Mouse (Mus musculus) frontal cortex, postnatal 10 days (tissue): ENCODE results near the gene Nfkb1.

Source experiments
- DNase-seq, 2 experiments: peaks; one replicate each; pipeline ENCODE4 v3.0.0; 2022; ENCODE audit warnings: low spot score in 2 of 2, mixed read lengths in 1 of 2

Gene Nfkb1

DNA sequence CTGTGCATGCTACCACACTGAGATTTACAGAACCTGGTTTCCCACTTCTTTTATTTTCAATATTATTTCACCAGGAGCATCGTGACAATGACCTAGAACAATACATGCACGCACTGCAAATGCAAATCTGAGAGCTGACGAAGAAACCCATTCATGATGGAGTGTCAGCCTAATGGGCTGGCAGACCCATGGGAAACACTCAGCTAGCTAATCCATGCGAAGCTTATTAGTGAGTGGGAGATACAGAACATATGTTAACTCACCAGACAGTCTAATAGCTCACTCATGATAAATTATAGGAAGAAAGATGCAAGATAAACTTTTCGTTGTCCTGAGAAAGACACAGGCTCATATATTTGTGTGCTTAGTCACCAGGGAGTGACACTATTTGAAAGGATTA lies 19.2 kb downstream of the Nfkb1 start:
- DNase-seq: no peak

DNA sequence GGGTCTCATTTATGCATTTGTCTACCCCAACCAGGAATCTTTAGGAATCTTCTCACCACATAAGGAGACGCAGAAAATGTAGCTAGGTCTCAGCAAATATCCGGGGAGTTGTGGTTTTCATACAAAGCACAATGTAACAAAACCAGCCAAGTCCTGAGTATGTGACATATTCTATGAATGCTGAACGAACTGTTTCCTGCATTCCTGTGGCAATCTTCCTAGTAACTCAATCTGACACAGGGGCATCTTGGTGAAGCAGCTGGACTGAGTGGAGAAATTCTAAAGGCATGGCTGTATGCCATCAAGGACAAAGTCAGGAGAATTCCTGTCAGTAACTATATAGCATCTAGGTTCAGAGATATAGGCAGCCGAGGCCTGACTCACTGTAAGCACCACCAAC lies 20.5 kb downstream of the Nfkb1 start:
- no peak for DNase-seq

DNA sequence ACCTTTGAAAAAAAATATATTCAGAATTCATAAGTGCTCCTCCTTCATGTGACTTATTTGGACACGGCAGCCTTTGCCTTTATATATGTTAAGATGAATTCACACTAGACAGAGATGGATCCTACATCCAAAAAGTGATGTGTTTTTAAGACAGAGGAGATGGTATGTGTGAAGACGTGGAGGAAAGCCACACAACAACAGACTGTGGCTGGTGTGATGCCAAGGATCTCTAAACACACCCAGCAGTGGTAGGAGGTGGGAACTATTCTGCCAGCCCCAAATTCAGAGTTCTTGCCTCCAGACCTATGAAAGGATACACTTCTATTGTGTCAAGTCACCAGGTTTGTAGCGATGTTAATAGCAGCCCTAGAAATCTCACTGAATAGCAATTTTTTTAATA lies 24.3 kb downstream of the Nfkb1 start:
- DNase-seq: no peak

DNA sequence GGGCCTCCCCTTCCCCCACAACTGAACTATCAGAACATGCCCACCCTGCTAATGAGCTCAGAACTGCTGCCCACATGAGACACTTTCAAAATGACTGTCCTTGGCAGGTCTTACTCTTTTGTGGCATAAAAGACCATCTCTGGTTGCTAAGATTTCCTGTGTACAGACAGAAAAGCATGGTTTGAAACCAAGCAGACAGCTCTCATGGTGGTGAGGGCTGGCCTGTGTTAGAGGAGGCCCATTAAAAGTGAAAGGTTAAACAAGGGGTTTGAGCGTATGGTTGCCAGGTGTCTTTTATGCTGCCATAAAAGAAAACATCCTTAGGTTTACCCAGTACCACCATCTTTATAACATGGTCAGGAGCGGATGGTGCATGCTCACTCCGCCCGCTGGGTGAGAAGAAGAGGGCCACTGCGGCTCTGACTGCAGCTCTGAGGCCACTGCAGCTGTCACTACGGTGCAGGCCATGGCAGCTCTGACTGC lies 25.5 kb downstream of the Nfkb1 start:
- no peak for DNase-seq

DNA sequence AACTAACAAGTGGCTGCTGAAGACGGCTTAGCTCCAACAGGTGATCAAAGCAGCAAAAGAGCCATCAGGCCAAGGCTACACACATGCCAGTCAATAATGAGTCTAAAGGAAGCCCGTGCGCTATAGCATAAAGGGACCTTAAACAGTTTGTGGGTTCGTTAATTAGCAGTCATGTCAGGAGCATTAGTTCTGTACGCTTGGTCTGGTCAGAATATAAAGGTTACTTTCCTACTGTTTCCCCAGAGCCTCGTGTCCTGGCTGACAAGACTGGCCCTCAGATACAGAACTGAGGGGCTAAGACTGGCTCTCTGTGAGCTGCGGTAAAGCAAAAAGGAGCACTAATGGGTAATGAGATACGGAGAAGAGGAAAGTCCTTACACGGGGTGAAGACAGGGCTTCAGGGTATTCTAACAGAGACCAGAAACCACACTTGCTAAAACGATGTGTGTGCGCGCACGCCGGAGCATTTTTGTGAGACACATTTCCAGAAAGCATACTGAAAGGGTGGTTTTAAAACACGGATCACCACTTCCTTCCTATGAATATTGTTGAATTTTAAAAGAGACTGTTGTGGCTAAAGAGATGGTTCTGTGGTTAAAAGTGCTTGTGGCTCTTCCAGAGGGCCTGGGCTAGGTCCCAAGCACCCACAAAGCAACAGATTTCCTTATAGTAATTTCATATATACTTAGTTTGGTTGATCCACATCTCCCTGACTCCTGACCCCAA lies 29.0 kb downstream of the Nfkb1 start:
- no peak for DNase-seq

DNA sequence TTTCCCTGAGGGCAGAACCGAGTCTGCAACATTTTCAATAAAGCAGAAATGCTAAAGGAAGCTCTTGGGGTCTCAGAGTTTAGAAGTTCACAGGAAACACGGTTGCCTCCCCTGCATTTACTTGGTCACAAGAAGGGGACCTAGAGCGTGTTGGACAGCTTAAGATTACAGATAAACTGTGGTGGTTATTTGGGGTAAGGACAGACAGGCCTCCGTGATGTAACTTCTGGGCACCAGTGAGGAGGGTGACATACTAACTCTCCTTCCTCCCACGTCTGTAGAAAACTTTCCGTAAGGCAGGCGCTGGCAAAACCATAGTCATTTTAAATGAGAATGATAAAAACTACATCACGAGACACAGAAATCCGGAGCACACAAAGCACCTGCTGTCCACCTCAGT lies 29.6 kb downstream of the Nfkb1 start:
- no peak for DNase-seq

DNA sequence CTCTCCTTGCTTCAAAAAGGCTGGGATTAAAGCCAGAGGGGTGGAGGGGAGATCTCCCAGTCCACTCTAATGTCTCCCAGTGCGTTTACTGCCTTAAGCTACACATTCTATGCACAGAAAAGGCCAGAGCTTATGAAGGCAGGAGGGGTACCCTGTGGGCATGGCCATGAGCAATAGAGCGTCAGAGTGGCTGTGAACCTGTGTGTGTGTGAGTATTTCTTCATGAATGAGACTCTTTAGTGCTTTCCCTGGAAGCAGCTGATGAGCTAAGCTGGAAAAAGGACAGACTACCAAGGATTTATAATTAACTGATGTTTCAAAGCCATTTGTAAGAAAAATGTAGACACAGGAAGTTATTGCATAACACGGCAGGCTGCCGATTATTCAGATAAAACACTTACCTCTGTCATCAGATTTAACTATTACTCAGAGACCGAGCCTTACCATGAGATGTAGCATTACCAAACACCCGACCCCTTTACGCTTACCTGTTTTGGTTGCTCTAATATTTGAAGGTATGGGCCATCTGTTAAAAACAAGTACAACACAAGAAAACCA lies 32.7 kb downstream of the Nfkb1 start:
- no peak for DNase-seq

DNA sequence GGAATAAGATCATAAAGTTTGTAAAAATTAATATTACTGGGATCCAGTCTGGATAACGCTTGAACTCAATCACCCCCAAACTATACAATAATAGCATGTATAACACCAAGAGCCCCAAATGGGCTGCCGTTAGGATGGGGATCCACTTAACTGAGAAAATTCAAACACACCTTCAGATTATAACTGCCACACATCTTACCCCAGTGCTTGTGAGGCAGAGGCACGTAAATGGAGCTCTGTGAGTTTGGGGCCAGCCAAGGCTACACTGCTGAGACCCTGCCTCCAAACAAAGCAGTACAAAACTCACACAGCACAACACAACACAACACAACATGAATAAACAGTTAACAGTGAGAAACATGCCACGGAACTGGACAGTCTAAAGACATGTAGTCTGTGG lies 35.2 kb downstream of the Nfkb1 start:
- DNase-seq: no peak

DNA sequence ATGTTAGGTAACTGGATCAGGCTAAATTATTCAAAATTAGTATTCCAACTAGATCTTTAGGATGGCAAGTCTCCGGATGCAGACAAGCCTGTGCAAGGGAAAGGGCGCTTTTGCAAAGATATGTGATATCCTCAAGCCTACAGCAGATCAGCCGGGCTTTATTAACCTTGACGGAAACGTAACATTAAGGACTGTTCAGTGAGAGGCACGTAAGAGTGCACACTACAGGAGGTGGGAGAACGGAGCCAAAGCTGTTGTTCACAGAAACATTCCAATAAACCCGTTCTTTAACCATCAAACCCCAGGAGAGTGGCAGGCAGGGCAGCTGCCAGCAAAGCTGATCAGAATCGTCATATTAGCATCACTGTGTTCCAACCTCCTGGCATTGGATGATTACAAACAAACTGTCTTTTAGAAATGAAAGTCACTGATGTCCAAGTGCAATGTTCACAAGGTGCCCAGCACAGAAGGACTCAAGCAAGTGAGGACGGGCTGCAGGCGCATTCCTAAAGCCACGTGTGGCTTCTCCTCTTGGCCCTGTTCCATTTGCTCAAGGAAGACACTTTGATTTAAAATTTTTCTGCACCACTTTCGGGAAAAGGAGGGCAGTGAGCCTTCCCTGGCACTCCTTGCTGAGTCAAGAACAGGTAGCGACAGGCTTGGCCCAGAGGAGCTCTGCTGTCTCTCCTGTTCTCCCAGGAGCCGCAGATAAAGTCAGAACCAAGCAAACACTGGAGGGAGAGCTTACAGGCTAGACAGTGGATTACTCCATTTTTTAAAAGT lies 40.4 kb downstream of the Nfkb1 start:
- DNase-seq: no peak

DNA sequence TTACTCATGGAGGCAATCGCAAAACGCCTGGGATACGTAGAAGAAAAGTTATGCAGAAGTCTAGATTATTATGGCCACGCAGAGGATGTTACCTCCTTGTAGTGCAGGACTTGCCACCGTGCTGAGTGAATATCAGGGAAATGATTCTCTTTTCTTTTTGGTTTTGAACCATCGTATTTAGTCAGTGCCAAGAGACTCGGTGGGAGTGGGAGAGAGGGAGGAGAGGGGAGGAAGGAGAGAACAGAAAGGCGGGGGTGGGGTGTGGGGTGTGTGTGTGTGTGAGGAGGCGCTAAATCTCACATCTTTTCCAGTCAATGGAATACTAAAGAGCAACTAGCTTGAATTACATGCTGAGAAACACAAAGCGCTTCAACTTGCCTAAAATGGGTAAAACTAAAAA lies 41.5 kb downstream of the Nfkb1 start:
- DNase-seq: no peak

DNA sequence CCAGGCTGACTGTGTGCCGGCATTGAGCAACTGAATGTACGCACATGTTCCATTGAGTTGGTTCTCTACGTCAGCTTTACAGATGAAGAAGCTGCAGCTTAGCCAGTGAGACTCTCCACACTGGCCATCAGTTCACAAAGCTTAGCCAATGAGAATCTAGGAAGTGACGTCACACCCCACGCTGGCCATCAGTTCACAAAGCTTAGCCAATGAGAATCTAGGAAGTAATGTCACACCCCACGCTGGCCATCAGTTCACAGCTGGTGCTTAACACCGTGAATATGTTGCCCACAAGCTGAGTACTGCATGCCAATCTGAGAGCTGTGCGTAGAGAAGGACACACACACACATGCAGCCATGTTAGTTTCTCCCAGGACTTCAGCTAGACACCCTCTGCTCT lies 42.8 kb downstream of the Nfkb1 start:
- DNase-seq: no peak

DNA sequence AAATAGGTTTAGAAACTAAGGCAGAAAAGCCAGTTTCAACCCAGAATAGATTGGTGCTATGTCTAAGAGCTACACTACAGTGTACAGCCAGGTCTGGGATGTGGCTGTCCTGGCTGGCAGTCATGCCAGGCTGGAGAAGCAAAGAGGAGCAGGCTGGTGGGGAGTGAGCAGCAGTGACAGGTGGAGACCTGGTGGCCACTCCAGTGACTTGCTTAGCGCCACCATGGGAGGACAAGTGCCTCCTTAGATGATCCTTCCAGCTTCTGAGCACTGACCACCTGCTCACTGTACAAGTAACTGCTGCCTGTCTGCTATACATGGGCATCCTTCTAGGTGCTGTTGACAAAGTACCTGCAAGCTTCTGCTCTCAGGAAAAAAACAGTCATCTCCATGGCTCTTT lies 44.7 kb downstream of the Nfkb1 start:
- DNase-seq: no peak

DNA sequence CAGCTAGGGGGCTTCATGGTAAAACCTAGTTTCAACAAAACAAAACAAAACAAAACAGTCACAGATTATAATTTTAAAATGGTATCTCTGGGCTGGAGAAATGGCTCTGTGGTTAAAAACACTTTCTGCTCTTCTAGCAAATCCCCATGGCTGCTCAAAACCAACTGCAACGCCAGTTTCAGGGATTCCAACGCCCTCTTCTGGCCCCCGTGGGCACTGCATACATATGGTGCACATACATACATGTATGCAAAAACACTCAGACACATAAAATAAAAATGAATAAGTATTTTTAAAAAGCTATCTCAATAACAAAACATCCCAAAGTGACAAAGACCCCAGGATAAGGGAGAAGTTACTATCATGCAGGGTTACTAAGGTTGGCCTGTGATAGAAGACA lies 46.4 kb downstream of the Nfkb1 start:
- DNase-seq: no peak

DNA sequence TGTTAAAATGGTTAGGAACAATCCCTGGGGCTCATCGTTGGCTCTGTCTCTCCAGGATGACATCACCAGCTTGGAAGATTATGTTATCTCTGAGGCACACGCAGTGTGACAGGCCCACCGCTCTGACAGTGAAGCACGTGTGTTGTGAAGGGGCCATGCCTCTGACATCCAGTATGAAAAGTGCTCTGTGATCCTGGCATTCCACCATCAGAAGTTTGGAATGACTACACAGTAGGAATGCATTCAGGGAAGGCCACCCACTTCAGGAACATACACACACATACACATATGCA lies 49.8 kb downstream of the Nfkb1 start:
- DNase-seq: no peak

DNA sequence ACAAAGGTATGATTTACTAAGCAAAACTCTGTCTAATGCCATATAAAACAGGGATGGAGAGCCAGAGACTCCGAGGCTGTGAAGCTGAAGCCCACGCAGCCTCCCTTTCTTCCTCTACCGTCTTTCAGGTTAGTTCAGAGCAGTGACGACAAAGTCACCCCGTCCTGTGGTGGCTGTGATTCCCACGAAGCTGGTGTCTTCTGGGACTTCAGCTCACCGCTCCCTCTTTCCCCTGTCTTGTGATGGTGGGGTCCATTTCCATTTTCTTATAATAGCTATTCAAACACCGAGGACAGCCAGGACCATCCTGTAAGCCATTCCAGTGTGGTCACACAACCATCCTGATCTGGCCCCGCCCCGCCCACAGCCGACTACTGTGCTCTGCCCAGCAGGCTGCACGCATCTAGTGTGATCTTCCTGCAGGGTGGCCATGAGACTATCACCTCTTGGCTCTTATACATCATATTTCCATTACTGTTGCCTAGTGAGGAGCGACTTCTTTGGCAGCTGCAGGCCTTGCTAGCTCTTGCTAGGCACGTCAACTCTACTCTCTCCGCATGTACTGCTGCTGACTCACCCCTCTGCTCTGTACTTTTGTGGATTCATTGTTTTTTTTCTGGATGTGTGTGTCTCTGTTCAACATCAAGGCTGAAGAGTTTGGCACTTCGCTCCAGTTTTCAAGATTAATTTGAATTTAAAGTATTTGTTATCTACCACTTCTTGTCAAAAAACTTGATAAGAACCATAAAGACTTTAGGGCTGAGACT lies 50.3 kb downstream of the Nfkb1 start:
- DNase-seq: no peak

DNA sequence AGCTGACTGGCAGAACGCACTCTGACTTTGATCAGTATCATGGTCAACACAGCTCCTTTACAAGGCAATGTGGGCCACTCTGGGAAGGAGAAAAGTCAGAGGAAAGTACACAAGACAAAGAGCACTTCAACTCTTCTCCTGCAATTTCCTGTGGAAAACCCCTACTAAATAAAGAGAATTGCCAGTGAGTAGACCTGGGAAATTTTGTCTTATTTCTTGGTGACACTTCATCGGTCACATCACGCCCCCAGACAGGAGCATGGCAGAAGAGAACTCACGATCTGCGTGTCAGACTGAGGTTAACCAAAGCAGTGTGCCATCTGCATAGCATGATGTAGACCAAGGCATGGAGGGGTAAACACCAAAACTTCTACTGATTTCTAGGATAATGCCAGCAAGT lies 51.1 kb downstream of the Nfkb1 start:
- DNase-seq: no peak

DNA sequence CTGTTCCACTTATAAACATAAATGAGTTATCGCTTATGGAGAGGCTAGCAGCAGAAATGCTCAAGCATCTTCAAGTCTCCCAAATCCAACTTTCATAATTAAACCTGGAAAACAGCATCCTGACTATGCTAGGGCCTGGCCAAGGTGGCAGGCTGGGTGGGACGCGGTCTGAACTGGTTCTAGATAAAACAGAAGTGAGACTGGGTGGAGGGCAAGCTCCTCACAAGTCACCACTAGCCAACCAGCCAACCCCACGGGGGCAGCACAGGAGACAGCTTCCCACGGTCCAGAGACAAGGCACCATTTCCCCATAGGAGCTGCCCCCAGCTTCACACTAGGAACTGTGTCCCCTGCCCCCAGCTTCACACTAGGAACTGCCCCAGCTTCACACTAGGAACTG lies 53.8 kb downstream of the Nfkb1 start:
- no peak for DNase-seq

DNA sequence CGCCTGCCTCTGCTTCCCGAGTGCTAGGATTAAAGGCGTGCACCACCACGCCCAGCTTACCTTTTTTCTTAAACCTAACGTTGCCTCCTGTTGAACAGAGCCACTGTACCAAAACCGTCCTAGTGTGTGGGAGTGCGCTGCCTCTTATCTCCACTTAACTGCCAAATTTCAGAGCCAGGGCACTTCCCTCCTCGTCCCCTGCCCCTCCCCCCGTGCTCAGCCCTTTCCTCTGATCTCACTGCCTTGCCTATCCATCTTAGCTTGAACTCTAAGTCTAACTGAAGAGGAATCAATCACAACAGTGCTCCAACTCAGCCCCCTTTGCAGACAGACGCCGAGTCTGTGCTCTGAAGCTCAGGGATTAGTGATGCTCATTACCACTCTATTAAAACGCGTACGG lies 54.9 kb downstream of the Nfkb1 start:
- no peak for DNase-seq

DNA sequence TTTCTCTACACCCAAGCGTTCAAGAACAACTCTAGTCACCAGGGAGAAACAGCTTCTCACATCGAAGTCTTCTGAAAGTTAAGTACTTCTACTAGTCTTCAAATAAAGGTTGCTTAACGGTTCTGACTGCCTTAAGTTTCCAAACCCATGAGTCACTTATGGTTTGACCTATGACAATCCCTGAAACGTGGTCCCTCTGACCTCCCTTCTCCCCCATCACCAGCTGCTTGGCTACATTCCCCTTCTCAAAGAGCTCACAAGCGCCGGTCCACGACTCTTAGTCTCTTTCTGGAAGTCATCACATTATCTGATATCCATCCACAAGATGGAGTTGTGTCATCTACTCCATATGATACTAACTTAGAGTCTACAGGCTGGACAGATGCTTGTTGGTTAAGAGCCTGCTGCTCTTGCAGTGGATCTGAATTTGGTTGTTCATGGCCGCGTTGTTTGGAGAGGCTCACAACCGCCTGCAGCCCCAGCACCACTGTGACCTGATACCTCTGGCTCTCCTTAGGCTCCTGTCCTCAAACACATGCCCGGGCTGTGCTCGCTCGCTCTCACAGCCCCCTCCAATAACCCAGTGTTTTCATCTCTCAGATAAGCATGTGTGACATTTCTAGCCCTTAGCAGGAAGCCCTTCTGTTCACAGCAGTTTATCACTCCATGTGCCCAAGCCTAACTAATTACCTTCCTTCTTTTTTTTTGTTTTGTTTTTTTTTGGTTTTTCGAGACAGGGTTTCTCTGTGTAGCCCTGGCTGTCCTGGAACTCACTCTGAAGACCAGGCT lies 55.5 kb downstream of the Nfkb1 start:
- no peak for DNase-seq

DNA sequence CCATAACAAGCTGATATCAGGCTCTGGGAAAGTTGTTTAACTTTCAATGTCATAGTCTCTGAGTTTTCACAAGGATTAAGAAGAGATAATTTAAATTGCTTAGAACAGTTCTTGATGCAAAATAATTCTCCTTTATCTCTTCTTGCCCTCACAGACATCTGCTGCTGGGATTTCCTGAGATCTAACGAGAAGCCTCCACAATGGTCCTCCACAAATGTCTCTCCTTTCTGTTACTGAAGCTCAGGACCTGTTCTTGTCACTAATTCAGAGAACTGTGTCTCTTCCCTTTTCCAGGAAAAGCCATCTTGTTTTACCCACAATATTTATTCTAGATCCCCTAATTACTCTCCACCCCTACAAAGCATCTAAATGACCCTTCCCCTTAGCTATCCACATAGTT lies 56.3 kb downstream of the Nfkb1 start:
- DNase-seq: no peak

DNA sequence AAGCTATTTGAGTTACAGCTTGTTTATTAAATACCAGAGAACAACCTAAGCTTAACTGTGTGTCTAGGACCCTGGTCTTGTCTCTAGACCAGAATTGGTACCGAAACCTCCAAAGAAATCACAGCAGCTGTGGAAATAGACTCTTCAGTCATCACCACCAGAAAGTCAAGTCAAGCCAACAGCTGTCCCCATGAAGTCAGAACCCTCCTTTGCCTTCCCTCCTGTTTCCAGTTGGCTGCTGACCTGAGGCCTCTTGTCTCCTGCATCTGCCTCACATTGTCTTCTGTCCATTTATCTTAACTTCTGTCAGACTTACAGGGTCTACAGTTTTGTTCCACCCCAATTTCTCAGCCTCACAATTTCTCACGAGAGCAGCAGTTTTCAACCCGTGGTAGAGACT lies 57.1 kb downstream of the Nfkb1 start:
- DNase-seq: no peak

DNA sequence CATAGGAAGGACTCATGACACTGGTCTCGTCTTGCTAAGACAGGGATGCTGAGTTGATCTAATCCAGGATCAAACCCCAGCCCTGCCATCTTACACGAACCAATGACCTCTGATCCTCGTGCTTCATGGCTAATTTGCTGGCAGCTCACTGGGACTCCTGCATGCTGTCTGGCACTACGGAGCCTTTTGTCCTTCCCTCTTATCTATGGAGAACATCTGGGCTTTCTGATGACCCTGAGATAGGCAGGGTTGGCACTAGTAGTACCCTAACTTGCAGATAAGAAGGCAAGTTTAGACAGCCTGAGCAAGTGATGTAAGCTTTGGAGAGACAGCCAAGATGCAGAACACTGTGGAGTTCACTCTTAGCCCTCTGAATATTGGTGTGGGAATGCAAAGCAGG lies 59.5 kb downstream of the Nfkb1 start:
- DNase-seq: no peak
